Mouse (Mus musculus) thymus, postnatal 0 days (tissue): ENCODE data around the gene Mfn2. TPM values are rescaled to one million over a fixed set of nuclear protein-coding genes. Genes with fewer than 3 reads are reported as not detected.

Experiments
- DNase-seq: peaks from one replicate; pipeline ENCODE4 v3.0.0-alpha.2; 2015; ENCODE audit warnings: low spot score
- polyA plus RNA-seq: library from polyadenylated mRNA; unstranded; fragments of >200 nt; fragmentation: Nextera tagmentation; extraction: Ambion mirVana; gene quantifications from 2 replicates; pipeline ENCODE4 v1.2.1, GENCODE M21; 2015

Mfn2 gene
- polyA plus RNA-seq, result 18.2 and 18.8 TPM in 2 replicates

DNA sequence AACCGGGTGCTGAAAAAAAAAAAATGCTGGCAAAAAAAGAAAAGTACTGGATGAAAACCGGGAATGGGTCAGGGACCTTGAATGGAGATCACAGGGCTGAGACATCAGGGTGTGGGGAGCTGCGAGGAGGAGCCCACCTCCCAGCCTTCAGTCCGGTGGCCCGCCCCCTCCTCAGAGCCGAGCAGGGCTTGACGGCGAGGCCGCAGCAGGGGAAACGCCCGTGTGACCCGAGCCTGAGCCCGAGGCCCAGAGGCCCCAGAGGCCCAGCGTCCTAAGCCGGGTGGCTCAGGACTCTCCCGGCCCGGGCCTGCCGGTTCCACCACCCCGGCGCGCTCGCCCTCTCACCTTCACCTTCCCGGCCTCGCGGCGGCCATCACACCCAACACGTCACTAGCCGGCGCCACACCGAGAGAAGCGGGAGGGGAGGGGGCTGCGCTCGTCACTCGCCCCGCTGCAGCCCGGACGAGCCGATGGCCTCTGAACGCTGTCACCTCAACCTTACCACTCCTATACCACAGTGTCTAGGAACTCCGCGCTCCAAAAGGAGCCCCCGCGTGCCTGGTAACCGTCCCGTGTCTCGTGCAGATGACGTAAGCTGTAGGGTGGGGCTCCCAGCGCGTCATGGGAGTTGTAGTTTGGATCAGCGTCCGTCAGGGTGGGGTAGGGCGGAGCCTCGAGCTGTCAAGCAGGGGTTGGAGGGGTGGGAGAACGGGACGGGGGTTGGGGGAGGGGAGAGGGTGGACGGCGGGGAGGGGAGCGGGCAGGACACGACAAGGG is at the start of gene Mfn2:
Gene Mfn2 (minus strand): TSS at position 392 of the 777 bp plus-strand sequence.
- DNase-seq, result peak; percentile 89

DNA sequence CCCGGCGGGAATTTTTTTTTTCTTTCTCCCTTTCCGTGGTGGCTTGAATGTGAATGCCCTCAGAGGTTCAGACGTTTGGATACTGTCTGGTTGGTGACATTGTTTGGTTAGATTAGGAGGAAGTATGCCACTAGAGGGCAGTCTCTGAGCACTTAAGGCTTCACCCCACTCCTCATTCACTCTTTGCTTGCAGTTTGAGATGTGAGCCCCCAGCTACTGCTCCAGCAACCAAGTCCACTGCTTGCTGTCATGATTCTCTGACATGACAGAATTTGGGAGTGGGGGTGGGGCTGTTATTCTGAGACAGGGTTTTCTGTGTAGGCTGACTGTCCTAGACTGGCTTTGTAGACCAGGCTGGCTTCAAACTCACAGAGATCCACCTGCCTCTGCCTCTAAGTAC is 49.1 kb upstream of the Mfn2 start:
- DNase-seq, result peak; percentile 56

DNA sequence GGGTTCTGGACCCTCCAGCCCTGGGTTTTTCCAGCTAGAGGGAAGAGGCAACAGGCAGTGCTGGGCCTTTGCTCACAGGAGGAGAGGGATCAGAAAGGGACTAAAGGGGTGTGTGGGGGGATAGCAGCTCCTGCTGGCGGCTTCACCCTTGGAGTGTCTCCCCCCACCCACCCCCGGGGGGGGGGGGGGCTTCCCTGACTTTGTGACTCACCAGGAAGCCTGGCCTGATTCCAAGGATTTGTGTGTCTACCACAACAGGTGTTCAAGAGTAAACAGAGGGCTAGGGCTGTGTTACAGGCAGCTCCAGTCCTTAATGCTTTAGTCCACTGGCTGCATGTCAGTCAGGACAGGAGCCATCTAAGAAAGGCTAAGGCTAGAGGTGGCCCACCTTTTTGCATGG is 43.0 kb upstream of the Mfn2 start:
- DNase-seq, result no peak

DNA sequence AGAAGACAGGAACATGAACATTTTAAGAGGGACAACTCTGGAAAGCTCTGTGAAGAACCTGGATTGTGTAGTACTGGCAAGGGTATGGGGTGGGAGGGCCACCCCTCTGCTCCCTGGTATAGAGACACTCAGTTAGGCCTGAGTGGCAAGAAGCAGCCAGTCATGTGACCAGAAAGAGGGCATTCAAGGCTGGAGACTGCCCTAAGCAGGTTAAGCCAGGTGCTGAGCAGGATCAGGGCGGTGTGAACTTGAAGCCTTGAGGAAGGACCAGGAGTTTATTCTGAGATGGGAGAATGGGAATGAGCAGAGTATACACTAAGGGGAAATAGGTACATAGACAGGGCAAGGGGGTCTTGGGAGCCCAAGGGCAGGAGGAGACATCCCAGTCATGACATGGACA is 38.5 kb upstream of the Mfn2 start:
- no peak for DNase-seq

DNA sequence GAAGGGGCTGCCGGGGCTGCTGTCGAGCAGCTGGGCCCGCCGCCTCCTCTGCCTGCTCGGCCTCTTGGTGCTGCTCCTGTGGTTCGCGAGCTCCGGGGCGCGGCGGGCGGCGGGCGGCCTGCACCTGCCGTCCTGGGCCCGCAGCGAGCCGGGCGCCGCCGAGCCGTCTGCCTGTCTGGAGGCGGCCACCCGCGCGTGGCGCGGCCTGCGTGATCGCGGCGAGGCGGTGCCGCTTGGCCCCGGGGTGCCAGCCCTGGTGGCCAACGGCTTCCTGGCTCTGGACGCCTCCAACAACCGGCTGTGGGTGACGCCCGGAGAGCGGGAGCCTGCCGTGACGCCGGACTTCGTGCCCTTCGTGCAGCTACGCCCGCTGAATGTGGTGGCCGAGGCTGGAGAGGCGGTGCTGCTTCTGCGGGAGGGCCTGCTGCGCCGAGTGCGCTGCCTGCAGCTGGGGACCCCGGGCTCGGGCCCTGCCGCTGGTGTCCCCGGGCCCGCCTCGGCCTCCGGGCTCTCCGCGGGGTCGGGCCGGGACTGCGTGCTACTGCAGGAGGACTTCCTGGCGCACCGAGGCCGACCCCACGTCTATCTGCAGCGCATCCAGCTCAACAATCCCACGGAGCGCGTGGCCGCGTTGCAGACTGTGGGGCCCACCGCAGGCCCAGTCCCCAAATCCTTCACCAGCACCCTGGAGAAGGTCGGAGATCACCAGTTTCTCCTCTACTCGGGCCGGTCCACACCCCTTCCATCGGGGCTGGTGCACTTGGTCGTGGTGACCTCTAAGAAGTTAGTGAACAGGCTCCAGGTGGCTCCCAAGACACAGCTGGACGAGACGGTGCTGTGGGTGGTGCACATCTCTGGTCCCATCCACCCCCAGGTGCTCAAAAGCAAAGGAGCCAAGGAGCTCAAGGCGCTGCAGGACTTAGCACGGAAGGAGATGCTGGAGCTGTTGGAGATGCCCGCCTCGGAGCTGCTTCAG is 36.8 kb upstream of the Mfn2 start:
- peak; percentile 37 for DNase-seq

DNA sequence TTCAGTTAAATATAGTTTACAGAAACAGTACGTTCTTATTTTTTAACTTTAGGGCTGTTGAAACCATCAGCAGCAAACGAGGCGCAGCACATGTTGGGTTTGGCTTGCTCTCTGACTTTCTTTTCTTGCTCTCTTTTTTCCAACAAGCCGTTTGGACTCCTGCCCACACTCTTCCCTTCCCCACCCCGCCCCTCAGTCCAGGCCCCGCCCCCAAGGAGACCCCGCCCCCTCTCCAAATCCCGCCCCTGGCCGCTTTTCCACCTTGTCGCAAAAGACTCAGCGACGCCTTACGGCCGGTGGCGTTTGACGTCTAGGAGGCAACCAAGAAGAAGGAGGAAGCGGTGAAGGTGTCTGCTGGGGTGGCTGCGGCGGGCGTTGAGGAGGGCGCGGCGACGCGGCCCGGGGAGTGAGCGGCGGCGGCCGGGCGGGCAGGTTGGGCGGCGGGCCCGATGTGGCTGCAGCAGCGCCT is 36.1 kb upstream of the Mfn2 start, which contains the start of gene 2510039O18Rik:
Gene 2510039O18Rik (plus strand): TSS at position 320 of the 469 bp plus-strand sequence.
- DNase-seq, result peak; percentile 91

DNA sequence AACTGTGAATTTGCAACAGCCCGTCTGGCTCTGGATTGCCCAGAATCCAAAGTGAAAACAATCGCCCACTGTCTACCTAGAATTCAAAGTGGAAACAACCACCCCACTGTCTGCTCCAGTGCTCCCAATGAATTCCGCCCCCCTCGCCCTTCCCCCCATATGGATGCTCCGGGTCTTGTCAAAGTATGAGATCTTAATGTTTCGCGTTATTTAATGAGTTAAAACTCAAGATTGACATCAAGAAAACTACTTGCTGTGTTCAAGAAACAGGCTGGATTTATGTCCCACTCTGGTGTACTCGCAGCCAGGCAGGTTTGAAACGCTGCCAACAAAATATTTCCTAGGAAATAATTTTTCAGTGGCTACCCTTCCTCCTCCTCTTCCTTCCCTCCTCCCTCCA is 35.6 kb upstream of the Mfn2 start:
- no peak for DNase-seq

DNA sequence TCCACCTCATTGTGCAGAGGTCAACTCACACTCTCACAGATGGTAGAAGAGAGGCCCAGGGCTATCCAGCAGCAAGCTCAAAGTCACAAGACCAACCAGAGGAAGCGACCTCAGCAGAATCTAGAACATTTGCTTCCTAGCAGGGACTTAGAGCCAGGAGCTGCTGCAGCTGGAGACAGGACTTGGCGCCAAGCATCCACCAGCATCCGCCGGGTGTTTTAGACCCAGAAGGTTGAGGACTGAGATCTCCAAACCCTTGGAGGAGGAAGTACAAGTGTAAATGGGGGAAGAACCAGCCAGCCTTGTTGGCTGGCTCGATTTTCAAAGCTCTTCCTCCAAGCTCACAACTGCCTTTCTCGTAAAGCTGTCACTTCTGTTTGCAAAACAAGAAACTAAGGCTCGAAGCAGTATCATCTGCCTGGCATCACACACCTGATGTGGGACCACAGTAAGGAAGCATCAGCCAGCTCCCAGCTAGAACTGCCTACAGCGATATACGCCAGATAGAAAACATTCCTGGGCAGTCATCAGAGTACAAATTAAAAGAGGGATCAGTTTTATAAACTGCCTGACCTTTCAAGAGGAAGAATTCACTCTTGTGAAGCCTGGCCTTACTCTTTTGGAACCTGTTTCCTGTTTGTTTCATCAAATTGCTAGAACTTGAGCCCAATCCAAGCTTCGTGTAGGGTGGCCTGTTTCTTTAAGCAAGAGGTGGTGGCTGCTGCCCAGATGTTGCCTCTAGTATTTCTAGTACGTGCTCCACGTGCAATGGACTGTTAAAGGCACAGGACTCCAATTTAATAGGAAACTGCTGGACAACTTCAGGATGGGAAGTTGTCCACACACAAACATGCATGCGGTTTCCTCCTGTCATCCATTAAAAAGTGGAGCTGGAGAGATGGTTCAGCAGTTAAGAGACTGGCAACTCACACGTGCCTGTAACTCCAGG is 33.9 kb upstream of the Mfn2 start:
- DNase-seq, result no peak

DNA sequence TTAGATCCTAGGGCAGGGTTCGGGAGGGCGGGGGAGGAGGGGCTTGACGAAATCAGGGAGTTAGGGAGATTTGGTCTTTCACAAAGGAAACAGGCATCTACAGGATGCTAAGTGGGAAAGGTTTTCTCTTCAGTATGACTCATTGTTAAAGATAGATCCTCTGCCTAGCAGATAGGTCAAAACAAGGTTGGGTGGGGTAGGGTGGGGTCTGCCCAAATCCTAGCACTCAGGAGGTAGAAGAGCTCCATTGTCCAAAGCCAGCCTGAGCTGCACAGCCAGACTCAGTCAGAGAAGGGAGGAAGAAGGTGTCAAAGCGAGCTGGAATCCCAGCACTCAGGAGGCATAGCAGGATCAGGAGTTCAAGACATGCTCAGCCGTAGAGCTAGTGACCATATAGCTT is 33.0 kb upstream of the Mfn2 start:
- DNase-seq, result no peak

DNA sequence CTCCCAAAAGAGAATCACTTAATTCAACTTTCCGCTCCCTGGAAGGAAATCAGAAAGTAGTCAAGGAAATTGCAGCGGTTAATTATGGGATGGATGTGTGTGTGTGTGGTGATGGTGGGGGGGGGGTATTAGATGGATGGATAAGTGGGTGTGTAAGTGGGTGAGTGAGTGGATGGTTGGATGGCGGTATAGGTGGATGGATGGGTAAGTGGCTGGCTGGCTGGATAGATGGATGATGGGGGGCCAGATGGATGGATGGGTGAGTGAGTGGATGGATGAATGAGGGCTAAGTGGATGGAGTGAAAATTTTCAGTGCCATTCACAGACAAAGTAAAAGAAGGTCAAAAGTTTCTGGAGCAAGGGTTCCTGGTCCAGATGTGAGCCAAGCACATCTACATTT is 32.5 kb upstream of the Mfn2 start:
- no peak for DNase-seq

DNA sequence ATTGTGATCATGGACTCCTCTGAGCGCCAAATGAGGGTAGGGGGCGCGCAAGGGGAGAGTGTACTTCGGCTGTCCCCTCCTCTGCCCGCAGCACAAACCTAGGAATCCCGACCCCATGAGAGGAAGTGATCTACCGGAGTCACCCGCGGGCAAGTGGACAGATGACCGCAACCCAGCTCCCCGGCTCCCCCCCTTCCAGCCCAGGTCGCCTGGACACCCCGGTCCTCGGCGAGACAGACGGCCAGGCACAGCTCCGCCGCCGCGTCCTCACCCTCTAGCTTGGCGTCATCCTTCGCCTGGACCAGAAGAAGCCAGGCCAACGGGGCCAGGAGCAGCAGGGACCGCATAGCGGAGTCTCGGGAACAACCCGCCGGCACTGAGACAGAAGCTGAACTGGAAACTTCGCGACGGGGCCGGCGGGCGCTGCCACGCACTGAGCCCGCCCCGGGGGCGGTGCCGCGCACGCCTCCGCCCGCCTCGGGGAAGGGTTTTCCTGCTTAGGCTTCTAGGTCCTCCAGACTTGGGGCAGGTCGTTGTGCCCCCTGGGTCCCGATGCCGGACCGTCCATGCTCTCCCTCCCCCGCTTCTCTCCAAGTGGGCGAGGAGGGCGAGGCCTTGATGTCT is 31.9 kb upstream of the Mfn2 start, which contains the start of gene Plod1:
Gene Plod1 (minus strand): TSS at position 437 of the 624 bp plus-strand sequence.
- DNase-seq, result peak; percentile 67

DNA sequence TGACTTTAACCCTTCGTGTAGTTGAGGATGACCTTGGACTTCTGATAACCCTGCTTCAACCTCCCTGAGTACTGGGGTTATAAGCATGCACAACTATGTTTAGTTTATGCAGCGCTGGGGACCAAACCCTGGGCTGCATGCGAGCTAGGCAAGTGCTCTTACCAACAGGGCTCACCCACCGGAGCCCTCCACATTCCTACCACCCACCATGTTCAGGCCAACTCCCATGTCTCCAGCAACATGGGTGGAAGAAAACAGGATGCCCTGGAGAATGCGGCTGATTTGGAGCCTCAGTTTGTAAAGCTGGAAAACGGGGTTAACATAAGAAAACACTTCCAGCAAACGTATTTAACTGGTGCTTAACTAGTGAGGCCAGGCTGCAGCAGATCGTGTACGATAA is 31.4 kb upstream of the Mfn2 start:
- DNase-seq, result no peak

DNA sequence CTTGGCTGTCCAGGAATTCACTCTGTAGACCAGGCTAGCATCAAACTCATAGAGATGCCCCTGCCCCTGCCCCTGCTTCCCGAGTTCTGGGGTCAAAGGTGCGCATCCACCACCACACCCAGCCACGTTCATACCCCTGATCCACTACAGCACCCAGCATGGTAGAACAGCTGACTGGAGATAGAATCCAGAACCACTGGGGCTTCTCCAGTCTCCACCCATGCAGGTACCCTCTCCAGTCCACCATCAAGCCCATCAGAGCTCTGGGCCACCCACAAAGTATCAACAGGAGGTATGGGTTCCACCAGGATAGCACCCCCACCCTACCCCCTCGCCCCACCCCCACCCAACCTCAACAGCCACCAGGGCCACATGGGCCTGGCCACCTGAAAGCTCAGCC is 30.1 kb upstream of the Mfn2 start:
- no peak for DNase-seq

DNA sequence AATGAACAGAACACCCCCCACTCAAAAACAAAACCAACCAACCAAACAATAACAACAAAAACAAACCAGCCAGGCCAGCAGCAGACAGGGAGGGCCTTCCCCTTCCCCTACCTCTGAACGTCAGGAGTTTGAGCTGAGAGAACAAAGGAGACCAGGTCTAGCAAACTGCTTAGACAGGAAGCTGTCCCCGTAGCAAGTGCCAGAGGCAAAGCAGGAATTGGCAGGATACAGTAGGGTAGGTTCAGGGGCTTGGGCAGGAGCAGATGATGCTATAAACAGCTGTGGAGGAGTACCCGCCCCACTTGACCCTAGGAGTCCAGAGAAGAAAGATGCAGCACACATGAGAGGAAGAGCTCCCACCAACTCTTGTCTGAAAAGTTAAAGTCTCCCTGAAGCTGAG is 29.6 kb upstream of the Mfn2 start:
- DNase-seq, result no peak

DNA sequence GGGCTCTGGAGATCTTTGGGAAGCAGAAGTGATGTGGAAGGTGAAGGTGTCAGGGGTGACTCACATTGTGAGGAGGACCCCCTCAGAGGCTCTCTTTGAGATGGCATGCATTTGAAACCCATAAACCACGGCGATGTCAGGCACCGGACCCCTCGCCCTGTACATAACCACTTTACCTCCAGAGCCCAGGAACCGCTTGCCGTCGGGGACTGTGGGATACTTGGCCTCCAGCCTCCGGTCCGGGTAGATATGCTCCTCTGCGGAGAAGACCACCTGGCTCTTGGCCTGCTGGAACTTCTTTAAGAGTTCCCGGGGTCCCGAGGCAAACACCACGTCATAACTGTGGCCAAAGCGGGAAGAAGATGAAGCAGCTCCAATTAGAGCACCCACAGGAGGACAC is 26.4 kb upstream of the Mfn2 start:
- DNase-seq, result no peak

DNA sequence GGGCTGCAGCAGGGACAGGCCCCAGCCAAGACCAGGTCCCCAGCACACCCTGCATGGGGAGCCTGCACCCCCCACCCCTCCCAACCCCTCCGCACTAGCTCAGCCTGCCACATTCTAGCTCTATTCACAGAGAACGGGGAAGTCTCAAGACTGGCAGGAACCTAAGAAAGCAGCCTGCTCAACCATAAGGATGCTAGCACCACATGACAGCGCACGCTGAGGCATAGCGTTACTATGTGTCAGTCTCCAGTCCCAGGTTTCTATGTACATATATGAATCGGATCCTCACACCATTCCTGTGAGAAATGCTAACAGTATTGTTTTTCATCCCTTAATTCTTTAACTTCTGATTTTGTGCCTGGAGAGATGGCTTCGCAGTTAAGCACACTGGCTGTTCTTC is 24.0 kb upstream of the Mfn2 start:
- DNase-seq, result no peak

DNA sequence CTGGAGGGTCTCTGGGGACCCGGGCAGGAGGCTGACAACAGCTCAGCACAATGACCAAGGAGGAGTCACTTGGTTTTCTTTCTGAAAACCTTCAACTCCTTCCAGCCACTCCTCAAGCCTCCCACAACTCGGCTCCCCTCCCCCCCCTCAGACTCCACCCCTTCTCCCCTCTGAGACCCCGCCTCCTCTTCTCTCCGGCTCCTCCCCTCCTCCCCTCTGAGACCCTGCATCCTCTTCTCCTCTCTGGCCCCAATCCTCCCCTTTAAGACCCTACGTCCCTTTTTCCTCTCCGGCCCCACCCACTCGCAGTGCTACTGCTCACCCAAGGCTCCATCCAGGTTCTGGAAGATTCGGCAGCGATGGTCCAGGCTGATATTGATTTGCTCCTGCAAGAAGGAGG is 23.6 kb upstream of the Mfn2 start:
- no peak for DNase-seq

DNA sequence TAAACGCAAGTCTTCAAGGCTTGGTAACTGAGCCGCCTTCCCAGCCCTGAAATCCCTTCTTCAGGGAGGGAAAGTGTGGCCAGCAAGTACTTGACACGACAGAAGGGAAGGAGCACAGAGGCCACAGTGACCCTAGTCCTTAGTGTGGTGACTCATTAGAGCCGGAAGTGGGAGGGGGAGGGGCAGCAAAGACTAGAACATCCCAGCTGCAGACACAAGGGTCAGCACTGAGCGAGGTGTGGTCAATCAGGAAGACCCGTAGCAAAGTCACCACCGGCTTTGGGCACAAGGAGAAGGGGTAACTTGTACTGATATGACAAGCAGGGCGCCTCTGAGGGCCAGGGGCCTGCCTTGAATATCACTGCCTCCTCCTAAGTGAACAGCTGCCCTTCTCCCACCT is 23.2 kb upstream of the Mfn2 start:
- no peak for DNase-seq

DNA sequence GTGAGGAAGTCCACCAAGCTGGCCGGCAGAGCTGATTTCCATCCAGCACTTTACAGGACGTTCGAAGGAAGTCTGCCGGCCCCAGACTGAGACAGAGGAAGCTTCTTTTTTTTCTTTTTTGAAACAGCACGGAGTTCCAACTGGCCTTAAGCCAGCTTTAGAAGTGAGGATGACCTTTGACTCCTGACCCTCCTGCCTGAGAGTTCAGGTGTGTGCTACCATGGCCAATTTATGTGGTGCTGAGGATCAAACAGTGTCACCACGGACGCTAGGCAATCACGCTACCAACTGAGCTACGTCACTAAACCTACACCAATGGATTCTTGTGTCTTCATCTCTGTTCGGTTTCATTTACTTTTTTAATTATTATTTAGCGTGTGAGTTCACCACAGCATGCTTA is 17.8 kb upstream of the Mfn2 start:
- no peak for DNase-seq

DNA sequence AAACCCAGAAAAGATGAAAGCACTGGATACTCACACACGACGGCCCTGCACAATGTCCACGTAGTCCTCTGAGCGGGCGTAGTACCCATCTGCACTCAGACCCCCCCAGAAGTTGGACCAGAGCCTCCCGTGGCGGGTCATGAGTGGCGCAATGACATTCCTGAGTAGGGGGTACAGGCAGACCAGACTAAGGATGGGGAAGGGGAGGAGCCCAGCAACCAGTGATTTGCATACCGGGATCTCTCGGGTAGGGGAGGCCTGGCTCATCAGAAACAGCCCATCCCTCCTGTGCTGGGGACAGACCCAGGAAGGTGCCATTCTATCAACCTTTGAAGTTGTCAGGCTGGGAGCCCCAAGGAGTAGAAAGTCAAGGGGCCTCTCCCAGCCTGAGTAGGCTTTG is 16.5 kb upstream of the Mfn2 start:
- DNase-seq, result no peak
